Mouse (Mus musculus) cerebellum, adult 9-11 months (tissue): Measurements from ENCODE around the gene Mettl1.

ENCODE experiments used
- DNase-seq: peaks from one replicate; pipeline ENCODE4 v3.0.0; 2022

Mettl1 gene

DNA sequence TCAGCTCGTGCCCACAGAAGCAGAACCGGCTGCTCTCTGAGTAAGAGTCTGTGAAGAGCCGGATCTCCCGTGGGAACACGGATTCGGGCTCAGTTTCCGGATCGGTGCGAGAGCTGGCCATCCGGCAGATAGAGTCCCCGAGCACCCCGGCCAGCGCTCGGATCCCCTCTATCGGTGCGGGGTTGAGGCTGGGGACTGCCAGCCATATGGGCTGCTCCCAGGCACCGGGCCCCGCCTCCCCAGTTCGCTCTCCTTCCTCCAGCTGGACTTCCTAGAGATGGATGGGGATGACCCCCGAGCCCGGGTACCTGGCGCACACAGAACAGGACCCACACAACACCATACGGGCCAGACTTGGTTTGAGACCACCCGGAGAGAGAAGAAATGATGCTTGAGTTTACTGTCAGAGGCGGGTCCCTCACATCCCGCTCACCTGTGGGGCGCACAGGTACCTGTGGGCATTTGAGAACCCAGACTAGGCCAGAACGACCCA is at the start of gene Mettl1, which contains the start of gene Eef1akmt3:
TSS of gene Mettl1 (plus strand) at position 141 of the 493 bp plus-strand sequence.
TSS of gene Eef1akmt3 (minus strand) at position 240 of the 493 bp plus-strand sequence.
- DNase-seq = no peak

DNA sequence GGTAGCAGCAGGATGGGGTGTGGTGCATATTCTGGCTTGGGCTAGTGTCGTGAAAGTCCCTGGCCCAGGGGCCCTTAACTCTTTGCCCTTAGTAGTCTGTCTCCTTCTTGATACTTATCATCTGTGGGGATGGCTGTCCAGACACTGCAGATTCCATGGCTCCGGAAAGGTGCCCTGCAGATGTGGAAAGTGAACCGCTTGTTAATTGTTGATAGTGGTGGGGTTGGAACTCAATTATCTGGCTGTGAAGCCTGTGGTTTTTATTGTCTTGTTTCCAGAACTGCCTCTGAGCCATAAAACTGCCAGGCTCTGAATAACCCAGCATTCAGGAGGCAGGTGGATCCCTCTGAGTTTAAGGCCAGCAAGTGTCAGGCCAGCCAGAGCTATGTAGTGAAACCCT is 49.5 kb upstream of the Mettl1 start:
- no peak for DNase-seq

DNA sequence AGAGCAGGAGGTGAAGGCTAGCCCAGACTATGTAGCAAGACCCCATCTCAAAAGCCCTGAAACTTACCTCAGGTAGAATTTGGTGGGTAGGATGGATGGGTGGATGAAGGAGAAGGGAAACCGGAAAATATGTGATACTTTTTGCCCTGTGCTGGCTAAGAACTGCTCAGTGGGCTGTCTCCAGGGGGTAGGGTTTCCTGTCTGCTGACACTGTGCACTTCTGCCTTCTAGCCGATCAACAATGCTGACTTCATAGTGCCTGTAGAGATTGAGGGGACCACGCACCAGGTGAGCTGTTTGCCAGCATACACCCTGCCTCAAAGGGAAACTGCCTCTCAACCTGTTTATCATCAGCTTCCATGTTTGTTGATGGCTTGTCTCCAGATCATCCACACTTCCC is 47.6 kb upstream of the Mettl1 start:
- no peak for DNase-seq

DNA sequence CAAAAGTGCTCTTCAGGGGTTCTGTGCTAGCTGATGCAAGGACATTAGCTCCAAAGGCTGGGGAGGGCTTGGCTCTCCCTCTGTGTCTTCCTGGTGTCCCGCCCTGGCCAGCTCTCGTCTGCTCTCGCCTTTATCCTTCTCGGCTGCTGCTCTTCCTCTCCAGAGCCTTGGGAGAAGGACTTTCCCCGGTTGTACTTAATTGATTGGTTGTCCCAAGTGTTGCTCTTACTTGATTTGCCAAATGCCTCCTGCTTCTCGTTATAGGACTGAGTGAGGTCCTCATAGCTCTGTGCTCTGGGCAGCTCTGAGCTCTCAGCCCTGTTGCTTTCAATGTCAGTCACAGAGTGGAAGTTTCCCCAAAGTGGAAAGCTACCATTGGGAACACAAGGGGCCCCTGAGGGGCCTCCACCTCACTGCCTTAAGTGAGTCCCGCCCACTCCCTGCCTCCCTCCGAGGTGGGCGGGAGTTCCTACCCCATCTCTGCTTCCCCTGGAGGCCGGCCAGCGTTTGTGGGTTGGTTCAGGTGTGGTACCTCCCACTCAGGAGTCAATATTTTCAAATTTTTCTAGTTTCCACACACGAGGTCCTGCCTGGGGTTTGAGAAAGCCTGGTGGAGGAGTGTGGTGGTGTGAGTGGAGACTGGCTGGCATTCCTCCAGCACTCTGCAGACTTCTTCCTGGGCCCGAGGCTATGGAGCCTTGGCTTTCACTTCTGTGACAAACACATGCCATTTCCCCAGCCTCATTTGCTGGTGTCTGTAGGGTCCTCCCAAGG is 43.7 kb upstream of the Mettl1 start:
- DNase-seq = no peak

DNA sequence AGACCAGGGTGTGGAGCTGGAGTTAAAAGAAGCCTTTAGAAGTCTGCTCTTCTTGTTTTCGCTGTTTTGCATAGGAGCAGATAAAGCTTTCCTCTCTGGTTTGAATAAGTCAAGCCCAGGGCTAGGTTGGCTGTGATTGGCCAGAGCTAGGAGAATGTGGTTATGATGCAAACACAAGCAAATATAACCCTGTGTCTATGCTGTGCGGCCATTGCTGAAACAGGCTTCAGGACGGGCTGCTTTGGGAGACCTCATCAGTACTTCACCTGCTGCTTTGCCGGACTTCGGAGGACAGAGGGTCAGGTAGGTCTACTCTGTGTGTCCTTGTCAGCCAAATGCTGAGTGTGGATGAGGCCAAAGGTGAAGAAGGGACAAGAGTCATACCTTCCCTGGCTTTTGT is 40.7 kb upstream of the Mettl1 start, which contains the start of gene Avil:
TSS of gene Avil (plus strand) at position 181 of the 400 bp plus-strand sequence.
- DNase-seq = no peak

DNA sequence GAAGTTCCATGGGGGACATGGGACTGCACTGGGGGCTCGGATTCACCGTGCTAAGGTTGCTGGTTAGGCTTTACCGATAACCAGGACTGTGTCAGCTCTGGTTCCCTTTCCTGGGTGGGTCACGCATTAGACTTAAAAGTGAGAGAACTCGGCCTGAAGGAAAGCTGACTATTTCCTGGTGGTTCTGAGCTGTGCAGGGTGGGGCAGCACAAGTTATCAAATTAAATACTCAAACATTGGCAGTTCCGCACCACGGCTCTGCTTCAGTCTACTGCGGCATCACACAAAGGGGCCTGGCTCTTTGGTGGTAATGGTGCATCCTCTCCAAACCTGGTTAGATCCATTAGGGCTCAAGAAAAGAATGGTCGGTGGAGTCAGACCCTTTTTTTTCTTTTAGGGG is 39.9 kb upstream of the Mettl1 start:
- no peak for DNase-seq

DNA sequence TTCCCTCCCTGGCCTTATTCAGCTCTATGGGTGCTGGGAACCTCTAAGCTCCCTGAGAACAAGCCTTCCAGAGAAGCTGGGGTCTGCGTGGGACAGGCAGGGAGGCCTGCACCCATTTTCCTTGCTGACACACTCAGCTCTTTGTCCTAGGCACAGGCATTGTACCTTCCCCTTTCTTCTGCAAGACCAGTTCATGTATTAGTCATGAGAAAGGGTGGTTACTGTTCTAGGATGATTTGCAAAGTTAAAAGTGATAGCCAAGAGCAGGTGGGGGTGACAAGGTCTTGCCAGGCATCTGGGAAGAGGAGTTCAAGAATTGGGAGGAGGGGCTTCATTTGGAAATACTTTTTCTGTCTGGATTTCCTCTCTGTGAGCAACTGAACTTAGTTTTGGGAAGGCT is 39.2 kb upstream of the Mettl1 start:
- no peak for DNase-seq

DNA sequence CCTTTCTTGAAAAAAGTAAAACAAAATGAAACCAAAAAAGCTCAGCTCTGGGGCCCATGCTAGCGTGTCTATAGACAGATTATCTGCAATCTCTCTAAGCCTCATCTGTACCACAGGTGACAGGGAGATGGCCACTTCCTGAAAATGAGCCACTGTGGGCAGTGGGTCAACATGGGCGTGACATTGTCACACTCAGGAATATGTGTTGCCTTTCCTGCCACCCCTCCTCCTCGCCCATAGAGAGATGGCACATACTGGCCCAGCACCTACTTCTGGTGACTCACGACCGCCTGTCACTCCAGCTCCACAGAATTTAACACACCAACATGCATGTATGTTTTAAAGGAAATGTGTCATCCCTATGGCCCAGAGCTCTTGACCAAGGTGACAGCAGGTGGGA is 38.4 kb upstream of the Mettl1 start:
- no peak for DNase-seq

DNA sequence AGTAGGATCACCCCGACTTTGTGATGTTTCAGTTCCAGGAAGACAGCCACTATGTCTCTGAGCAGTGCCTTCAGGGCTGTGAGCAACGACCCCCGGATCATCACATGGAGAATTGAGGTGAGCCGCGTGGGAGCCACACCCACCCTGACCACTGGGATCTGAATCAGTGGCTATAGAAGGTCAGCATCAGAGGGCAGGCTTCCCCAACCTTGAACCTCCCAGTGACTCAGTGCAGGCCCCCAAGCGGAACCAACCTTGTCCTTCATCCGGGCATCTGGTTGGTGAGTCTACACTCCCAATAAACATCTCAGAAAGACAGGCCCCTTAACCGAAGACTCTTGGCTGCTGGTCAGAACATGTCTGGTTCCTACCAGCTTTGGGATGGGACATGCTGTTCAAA is 37.9 kb upstream of the Mettl1 start:
- no peak for DNase-seq

DNA sequence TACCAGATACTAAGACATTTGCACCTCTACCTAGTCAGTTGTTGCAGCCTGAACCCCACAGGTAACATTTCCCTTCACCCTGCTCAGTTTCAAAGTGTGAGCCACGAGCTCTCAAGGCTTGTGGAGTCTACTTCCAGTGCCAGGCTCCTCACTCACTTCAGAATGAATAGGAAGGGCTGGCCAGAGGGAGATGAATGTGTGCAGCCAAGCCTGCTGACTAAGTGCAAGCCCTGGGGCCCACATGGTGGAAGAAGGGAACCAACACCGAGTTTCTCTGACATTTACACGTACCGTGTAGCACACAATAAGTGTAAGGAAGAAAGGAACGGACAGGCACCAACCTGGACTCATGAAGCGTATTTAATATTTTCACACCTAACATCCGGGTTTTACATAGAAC is 37.4 kb upstream of the Mettl1 start:
- DNase-seq = no peak

DNA sequence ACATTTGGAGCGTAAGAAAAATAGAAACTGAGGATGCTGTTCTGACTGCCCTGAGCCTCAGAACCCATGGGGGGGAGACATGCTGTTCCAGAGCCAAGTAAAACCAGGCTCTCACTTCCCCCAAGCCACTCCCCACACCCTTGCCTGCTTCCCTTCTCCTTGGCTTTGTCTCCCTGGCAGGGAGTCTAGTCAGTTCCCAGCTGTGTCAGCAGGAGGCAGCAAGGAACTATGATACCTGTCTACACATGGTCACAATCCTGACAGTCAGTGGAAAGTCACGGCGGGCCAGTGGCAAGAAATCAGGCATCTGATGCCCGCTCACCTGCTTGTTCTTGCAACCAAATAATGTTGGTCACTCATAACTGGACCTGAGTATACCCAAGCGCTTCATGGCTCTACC is 24.7 kb upstream of the Mettl1 start:
- no peak for DNase-seq

DNA sequence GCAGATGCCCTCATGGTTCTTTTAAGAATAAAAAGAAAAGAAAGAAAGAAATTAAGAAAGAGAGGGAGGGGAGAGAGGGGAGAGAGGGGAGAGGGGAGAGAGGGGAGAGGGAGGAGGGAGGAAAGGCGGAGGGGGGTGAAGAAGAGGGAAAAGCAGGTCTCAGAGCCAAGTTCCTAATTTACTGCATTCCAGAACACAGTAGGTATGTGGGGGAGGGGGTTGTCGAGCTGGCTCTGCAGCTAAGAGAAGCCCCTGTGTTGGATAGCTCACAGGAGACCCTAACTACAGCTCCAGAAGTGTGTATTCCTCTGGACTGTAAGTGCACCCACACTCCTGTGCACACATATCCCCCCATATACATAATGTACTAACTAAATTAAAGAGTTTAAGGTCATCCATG is 24.1 kb upstream of the Mettl1 start:
- no peak for DNase-seq

DNA sequence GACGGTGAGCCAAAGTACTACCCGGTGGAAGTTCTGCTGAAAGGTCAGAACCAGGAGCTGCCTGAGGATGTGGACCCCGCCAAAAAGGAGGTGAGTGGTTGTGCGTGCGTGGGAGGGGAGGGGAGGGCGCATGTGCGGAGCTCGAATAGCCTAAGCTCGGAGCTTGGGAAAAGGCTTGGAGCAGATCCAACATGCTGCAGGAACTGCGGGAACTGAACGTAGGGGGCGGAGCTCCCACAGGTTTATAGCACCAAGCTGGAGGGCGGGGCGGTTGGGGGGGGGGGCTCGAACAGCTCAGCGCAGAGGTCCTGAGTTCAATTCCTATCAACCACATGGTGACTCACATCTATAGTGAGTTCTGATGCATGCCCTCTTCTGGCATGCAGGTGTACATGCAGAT is 22.8 kb upstream of the Mettl1 start:
- DNase-seq = no peak

DNA sequence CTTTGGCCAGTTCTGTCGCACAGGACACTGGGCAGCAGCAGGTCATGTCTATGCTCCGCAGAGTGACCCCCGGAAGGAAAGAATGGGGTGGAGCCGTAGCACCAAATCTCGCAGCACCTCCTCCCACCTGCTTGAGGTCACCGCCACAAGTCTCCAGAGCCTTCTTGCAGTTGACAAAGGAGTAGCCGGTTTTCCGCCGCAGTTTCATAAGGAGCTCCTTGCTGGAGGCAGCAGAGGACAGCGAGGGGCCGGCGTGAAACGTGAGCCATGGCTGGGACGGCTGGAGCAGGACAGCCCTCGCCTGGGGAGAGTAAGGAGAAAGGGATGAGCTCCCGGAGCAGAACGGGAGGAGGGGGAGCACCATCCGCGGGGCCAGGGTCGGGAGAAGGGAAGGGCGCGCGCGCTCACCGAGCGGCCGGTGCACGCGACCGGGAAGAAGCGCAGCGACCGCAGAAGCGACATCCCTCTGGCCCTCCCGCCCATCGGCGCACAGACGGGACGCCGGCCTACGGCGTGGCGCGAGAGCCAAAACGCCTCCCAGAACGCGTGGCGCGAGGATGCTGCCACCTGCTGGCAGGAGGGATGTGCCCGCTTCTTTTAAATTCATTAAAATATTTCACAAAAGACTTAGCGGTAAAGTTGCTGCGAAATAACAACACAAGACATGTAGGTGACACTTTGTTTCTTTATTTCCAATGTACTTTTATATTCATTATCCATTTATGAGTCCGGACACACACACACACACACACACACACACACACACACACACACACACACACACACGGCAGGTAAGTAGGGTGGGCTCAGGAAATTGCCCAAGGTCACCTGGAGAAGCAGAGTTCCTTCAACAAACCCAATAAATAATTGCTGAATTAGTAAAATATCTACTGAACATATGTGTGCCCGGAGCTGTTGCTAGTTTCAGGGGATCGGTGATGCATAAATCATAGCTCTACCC is 10.6 kb upstream of the Mettl1 start, which contains the start of gene Tsfm:
TSS of gene Tsfm (minus strand) at position 505 of the 961 bp plus-strand sequence.
- peak; percentile 90 for DNase-seq

DNA sequence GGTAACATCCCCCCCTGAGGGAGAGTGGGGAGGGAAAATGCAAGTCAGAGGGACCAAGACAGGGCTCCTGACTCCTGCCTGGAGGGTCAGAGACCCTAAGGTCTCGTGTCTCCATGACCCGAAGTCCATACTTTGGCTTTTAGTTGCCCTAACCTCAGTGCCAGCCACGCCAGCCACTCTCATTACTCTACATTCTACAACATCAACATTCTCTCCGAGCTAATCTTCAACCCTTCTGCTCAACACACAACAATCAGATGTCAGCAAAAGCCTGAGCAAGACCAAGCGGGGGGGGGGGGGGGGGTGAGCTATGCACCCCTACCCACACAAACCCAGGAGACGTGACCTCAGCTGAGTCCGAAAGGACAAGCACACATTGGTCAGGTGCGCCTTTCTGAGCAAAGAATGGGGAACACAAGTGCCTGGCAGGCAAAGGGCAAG is 7.9 kb upstream of the Mettl1 start:
- no peak for DNase-seq

DNA sequence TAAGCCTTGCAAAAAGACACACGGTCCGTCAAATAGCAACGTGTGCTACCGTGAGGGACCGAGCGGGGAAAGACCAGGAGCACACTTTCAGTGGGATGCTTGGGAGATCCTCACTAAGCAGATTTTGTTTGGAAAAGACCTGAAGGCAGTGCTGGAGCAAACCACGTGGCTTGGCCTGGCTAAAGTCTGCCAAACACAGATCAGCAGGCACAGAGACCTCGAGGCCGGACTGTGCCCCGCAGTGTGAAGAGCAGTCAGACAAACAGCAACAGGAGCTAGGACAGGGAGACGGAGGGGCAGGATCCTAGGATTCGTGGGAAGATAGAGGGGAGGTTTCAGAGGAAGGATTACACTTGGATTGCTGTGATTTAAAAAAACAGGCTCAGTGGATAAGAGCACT is 4.9 kb upstream of the Mettl1 start:
- DNase-seq = no peak

DNA sequence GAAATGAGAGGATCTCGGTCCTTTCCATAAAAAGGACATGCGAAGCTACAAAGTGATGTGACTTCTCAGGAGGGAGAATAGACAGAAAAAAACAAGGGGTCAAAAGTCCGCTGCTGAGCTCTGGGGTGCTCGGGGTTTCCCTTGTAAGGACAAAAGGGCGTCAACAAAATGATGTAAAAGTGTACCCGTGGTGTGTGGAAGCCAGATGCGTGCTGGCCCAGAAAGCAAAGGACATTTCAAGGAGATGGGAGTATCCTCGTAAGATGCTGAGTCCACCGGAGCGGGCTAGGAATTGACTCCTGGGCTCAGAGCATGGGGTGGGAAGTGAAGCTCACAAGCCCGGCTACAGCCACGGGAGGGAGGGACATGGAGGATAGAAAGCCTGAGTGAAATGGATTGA is 3.6 kb upstream of the Mettl1 start:
- DNase-seq = no peak

DNA sequence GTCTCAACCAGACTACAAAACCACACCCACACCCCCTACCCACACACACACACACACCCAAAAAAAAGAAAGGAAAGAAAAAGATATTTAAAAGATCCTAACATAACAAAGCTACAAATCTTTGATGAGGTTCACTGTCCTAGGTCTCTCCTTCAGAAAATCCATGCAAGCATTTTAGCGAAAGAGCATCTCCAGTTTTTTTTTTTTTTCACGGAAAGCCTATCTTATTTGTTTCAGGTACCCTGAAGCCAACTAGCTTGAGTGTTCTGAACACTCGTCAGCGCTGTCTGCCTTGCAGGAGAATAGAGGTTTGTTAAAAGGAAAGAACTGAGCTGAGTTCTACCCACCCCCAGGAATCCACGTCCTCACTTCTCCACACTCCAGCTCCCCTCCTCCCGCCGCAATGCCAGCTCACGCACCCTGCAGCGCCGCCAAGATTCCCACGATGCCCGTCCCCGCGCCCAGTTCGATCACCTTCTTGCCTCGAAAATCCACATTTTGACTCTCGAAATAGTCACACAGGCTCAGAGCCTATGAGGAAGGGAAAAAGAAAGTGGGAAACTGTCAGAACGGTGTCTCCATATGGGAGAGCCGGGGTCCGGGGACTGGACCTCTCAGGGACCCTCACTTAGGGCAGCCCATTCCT is 522 bp upstream of the Mettl1 start:
- DNase-seq = no peak

DNA sequence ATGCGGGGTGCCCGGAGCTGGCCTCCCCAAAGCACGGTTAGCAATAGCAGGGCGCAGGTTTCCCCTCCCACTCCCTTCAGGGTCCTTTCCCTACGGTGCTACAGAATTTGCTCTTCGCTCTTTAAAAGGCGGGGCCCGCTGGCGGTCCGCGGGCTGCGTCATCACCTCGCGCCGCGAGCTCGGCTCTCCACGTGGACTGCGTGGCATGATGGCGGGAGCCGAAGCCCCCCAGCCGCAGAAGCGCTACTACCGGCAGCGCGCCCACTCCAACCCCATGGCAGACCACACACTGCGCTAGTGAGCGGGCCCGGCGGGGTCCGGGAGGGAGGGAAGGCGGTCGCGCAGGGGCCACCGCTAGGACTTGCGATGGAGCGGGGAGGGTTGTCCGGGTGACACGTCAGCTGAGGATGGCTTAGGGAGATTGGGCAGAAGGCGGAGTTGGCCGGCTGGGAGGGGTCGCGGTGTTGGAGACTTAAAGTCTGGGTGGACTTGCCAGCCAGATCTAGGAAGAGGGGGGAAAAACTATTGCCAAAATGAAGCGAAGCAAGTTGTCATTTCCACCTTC is 642 bp downstream of the Mettl1 start:
- DNase-seq = peak; percentile 87

DNA sequence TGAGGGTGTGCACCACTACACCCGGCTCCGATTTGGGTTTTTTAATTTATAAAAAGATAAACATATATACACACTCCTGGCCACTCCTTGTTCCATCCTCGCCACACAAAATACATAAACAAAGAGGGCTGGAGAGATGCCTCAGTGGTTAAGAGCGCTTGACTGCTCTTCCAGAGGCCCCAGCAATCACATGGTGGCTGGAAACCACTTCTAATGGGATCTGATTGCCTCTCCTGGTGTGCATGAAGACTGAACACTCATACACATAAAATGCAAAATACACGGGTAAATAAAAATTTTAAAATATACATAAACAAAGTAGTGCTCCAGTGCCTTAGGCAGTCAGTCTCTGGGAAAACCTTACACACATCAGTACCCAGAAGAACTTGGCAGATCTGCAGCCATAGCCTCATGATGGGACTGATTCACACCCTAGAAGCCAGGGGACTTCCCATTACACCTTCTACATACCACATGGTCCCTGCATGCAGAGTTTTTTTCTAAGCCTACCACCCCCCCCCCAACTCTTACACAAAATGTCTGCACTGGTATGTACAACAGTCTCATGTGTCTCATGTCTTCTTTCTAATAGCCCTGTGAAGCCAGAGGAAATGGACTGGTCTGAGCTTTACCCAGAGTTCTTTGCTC is 1.4 kb downstream of the Mettl1 start:
- DNase-seq = no peak

DNA sequence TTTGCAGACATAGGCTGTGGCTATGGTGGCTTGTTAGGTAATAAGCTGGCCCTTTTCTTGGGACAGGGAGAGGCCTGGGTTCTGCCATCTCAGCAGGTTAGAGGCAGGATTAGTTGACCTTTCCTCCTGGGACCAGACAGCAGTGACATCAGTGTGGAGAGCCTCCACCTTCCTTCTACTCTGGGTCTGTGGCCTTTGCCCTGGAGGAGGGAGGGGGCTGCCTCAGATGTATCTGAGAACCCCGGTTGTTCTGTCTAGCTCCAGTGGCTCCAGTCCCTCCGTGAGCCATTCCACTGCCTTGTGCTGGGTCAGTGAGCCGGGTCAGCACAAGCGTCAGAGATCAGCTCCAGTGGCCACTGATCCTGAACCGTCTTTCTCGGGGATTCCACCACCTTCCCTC is 2.0 kb downstream of the Mettl1 start:
- no peak for DNase-seq

DNA sequence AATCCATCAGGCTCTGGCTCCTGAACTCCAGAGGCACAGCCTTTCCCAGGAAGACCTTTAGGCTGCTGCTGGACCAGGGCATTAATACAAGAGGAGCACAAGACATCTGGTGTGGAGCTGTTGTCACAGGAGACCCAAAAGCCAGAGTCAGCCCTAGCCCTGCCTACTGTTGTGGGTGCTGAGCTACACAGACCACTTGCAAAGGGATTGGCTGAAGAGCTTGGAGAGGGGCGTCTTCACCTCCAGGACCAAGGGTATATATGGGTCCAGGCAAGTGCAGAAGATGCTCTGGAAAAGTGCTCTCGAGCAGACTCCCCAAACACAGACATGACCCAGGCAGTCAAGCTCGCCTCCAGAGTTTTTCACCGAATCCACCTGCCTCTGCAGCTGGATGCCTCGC is 6.7 kb downstream of the Mettl1 start, which contains the start of gene Cyp27b1:
TSS of gene Cyp27b1 (plus strand) at position 297 of the 400 bp plus-strand sequence.
- no peak for DNase-seq
